Mouse (Mus musculus) embryo, embryonic 10 days (tissue): ENCODE results near the gene Gtf2h4.
A peak's percentile ranks its signal among the peaks of the same experiment; 100 is the strongest.

Source experiments
- DNase-seq: peaks from one replicate; pipeline ENCODE4 v3.0.0-alpha.2; 2015; ENCODE audit warnings: low spot score

The Gtf2h4 gene

DNA sequence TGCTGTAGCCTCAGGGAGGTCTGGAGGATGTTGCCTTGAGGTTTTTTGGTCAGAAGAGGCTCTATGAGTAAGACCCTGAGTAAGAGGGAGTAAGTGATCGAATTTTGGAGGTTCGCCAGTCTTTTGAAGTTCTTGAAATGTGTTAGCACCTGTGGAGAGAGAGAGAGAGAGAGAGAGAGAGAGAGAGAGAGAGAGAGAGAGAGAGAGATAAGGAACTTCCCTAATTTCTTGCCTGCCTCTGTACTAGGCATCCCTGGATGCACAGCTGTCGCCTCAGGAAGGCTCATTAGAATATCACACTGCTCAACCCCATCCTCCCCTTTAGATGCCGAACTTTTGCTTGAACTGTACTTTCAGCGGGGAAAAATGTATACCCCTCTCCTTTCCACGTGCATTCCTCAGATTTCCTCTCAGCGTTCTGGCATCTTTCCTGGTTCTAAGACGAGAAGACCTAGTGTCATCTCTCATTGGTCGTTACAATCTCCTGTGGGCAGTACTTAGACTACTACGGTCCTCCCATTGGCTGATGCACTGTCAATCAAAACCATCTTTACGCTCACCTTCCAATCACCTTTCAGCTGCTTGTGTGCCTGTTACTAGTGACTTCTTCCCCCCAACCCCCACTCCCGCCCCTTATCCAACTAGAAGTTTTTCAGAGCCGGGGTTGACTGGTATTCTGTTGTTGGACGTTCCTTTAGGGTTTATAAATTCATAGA, 34.9 kb downstream of the Gtf2h4 start:
- DNase-seq: peak; percentile 87

DNA sequence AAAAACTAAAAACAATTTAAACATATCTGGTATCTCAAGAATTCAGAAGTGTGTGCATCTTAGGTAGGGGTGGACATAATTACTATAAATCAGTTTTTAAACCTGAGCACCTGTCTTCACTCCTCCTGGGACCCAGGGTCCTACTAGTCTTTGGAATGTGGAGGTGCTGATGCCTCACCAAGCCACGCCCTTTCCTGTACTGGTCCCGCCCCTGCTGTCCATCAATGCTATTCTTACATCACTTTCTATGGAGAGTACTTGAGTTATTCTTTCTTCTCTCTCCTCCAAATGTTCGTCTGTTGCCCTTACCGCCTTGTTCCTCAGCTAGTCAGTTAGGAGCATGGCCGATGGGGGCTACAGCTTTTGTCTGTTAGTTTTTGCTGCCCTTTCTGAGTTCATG, 37.2 kb downstream of the Gtf2h4 start:
- peak; percentile 66 for DNase-seq

- peak; percentile 74 for DNase-seq
Measured at GRCm38 (mm10) chr17:35635699-35636111, 37.8 kb downstream of the Gtf2h4 start.

GRCm38 (mm10) chr17:35635202-35635601, 38.3 kb downstream of the Gtf2h4 start:
- peak; percentile 11 for DNase-seq

DNA sequence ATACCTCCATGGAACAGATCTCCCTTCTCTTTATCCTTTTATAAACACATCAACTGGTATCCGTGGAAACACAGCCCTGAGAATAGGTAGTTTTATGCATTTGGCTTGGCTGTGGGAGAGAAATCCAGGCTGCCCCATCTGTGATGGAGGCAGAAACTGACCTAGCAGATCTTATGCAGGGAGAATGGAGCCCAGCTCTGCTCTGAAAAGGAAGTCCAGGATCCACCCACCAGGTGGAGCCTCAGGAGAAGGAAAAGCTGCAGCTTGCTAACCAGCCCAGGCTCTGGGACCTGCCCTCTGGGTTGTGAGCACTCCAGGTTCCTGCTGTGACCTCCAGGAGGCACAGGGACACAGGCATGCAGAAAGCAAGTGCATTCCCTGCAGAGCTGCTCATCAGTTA, 39.5 kb downstream of the Gtf2h4 start:
- DNase-seq: peak; percentile 29

DNA sequence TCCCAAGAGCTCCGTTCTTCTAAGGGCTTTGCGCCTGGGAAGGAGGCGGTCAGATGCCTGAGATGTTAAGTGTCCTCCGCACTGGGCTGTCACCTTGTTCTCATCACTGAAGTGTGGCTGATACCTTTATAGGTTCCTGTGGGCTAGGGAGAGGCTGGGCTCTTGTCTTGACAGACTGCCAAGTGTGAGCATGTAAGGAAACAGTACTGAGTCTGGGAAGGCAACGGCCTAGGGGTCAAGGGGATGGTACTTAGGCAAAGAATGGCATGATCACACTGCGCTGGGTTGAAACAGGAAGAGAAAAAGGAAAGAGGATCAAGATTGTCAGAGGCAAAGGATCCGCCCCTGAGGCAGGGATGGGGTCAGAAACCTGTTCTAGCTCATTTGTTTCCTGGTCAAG, 47.0 kb downstream of the Gtf2h4 start, which contains the start of gene Gm9573:
TSS of gene Gm9573 (minus strand) at position 101 of the 400 bp plus-strand sequence.
- DNase-seq: no peak
